Mouse (Mus musculus): ENCODE measurements at regions not wholly inside any gene's neighbourhood (a gene's known extent, or its start where the extent isn't known, plus 50 kb on each side); places are given as distances from the start of the nearest gene placed in this dataset.

- no peak for TF ChIP-seq POLR2A (IDR thresholded peaks at IDR 0.05; ENCODE audit: control insufficient read depth, low read depth, low read length)
- TF ChIP-seq CTCF (IDR thresholded peaks at IDR 0.05; ENCODE audit: control insufficient read depth, insufficient read depth, insufficient replicate concordance, low read depth, low read length), result no peak
These were observed 565.8 kb upstream of the Slc35b3 start for GRCm38 (mm10) chr13:39526469-39526868.

All from testis, adult 2 months (tissue).